Mouse (Mus musculus) forebrain, postnatal 0 days (tissue): ENCODE measurements around the gene Tnpo3. TPM values are rescaled to one million over a fixed set of nuclear protein-coding genes. Genes with fewer than 3 reads are reported as not detected.

Experiments
- ATAC-seq: fragments of 200-750 bp; cut with Nextera tagmentation; 2 replicates; pipeline ENCODE4 v1.8.0; 2017; ENCODE audit warnings: mild to moderate bottlenecking, moderate library complexity
- DNase-seq: peaks from one replicate; pipeline ENCODE4 v3.0.0-alpha.2; 2015
- H3K27ac ChIP-seq: fragments of 300-500 bp; sonication (generic); 2 replicates; pipeline ENCODE4 v1.5.1; 2014; ENCODE audit warnings: low read depth, mild to moderate bottlenecking, antibody characterized with exemption, low read length, moderate library complexity, mixed read lengths
- H3K27me3 ChIP-seq: fragments of 300-500 bp; sonication (generic); 2 replicates; pipeline ENCODE4 v1.6.1; 2014; ENCODE audit warnings: mild to moderate bottlenecking, low read length, mixed read lengths; ENCODE audit not compliant: insufficient read depth
- H3K36me3 ChIP-seq: fragments of 300-500 bp; sonication (generic); 2 replicates; pipeline ENCODE4 v1.6.1; 2014; ENCODE audit warnings: mild to moderate bottlenecking, moderate library complexity; ENCODE audit not compliant: insufficient read depth
- H3K4me1 ChIP-seq: fragments of 300-500 bp; sonication (generic); 2 replicates; pipeline ENCODE4 v1.6.1; 2014; ENCODE audit warnings: antibody characterized with exemption; ENCODE audit not compliant: insufficient read depth
- H3K4me2 ChIP-seq: fragments of 300-500 bp; sonication (generic); 2 replicates; pipeline ENCODE4 v1.6.1; 2014; ENCODE audit warnings: low read depth, mild to moderate bottlenecking, moderate library complexity
- H3K4me3 ChIP-seq: fragments of 300-500 bp; sonication (generic); 2 replicates; pipeline ENCODE4 v1.5.1; 2014; ENCODE audit warnings: low read depth, low read length, mixed read lengths
- H3K9ac ChIP-seq: fragments of 300-500 bp; sonication (generic); 2 replicates; pipeline ENCODE4 v1.6.1; 2014; ENCODE audit warnings: mild to moderate bottlenecking
- H3K9me3 ChIP-seq: fragments of 300-500 bp; sonication (generic); 2 replicates; pipeline ENCODE4 v1.6.1; 2016; ENCODE audit warnings: low read length
- CTCF ChIP-seq: sonication (generic); IDR thresholded peaks from 2 replicates; pipeline ENCODE4 v1.5.1; 2016; ENCODE audit warnings: antibody characterized with exemption, control low read depth, low read depth
- WGBS: fragments of 180-500 bp; shearing (Covaris S2); extraction: QIAGEN DNeasy Blood & Tissue Kit; methylation state at CpG from one replicate; pipeline ENCODE4 v1.1.7; 2014; 5-methylcytosine and 5-hydroxymethylcytosine counted together
- polyA plus RNA-seq: library from polyadenylated mRNA; unstranded; fragments of >200 nt; fragmentation: Nextera tagmentation; extraction: Ambion mirVana; gene quantifications from 2 replicates; pipeline ENCODE4 v1.2.1, GENCODE M21; 2015
- total RNA-seq: library from RNA; depleted of rRNA; stranded (reverse); fragments of >200 nt; gene quantifications from 2 replicates; pipeline ENCODE4 v1.2.3, GENCODE M21; 2014

Tnpo3 gene
- total and polyA plus RNA-seq, 2 experiments from 2014 or later = 69.4 to 103 TPM

DNA sequence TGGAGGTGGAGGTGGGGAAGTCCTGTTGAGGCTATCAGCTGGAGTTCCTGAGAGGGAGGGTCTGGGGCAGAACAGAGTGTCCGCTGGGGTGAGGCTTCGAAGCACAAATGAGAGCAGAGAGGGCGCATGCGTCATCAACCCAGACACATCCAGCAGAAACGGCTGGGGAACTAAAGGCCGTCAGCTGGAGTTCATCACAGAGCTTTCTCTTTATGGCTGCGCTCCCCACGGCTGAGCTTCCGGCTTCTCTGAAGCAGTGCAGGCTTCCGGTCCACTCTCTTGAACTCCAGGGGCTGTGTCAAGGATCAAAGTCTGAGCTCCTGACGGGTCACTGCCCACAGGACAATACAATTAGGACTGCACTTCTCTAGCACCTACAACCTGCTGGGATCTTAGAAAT, 96.4 kb downstream of the Tnpo3 start:
- H3K27ac ChIP-seq = no peak overlapping the region
- ATAC-seq (peak; percentile 61), DNase-seq (peak; percentile 30)
- H3K4me1 ChIP-seq = no peaks in the 10 kb centered on the region
- no peaks in the 10 kb centered on the region; the same call in 1 of the 2 replicates for H3K27me3 ChIP-seq
- H3K9ac ChIP-seq = no peak overlapping the region
- peak overlapping the region; percentile 38 for H3K4me2 ChIP-seq
- no peaks in the 10 kb centered on the region for H3K9me3 ChIP-seq
- under 1% methylated on average over 11 of the region's 11 CpGs for WGBS
- no peaks in the 10 kb centered on the region for H3K36me3 ChIP-seq
- TF ChIP-seq CTCF = no peak
- H3K4me3 ChIP-seq = no peak overlapping the region

DNA sequence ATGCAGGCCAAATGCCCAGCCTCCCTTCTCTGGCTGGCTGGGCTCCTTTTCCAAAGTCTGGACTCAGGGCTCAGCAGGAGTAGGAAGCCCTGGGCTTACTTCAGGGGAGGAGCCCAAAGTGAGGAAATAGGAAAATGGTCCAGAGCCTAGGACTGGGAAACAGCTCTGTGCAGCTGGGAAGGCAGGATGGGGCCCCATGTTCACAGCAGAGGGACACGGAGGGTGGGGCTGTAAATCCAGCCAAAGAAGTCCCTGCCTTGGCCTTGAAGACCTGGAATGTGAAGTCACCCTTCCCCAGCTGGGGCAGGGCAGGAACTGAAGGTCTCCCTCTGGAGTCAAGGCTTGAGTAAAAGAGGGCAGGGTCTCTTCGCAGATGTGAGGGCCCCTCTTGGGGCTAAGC, 100.6 kb downstream of the Tnpo3 start:
- H3K27ac ChIP-seq = no peak overlapping the region
- H3K9me3 ChIP-seq = no peaks in the 10 kb centered on the region
- H3K4me1 ChIP-seq = no peaks in the 10 kb centered on the region
- DNase-seq (no peak), ATAC-seq (no peak; the same call in 1 of the 2 replicates)
- no peak for TF ChIP-seq CTCF
- H3K27me3 ChIP-seq = no peaks in the 10 kb centered on the region; the same call in 1 of the 2 replicates
- no peak overlapping the region for H3K9ac ChIP-seq
- H3K36me3 ChIP-seq = no peaks in the 10 kb centered on the region
- H3K4me3 ChIP-seq = no peak overlapping the region
- no peak overlapping the region for H3K4me2 ChIP-seq
- WGBS = 60% methylated on average over 2 of the region's 2 CpGs

DNA sequence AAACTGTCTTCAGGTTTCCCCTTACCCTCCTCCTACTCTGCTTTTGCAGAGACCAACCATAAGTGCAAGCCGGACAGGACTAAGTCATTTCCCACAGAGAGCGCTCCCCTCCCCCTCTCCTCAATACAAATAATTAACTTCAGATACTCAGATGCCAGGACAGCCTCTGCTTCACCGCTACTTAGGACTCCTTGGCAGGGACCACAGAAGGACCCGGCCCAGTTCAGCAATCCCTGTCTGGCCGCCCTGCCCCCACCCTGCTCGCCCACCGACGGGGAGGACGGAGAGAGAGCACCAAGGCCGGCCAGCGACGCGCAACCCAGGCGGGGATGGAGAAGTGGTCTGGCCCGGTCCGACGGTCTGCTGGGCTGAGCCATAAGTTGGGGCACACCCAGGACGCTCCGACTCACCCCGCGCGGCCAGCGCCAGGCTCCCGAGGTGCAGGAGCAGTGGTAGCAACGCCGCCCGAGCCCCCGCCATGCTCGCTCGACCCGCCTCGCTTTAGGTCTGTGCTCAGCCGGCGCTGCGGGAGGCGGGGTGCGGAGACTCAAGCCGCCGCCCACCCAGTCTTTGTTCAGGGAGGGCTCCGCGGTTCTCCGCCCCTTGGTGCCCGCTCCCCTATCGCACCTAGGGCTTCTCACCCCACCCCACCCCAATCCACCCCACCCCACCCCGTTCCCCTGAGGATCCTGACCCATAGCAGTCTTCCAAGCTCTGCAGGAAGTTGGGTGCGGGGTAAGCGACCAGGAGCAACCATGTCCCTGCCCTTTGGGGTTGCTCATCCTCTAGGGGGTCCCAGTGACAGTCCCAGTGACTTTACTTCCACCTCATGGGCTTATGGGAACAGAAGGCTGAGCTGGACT, 102.0 kb downstream of the Tnpo3 start, which contains the start of gene Kcp:
Gene Kcp, minus strand, starts transcription at position 506 of the 863 bp plus-strand sequence.
- 2% methylated on average over 47 of the region's 47 CpGs for WGBS
- no peaks in the 10 kb centered on the region for H3K36me3 ChIP-seq
- ATAC-seq = peak; percentile 72
- peak within 1 kb of the TSS; percentile 47 for H3K4me3 ChIP-seq
- DNase-seq = peak; percentile 35
- peak within 1 kb of the TSS; percentile 58 for H3K4me2 ChIP-seq
- H3K27ac ChIP-seq = no peak within 1 kb of the TSS
- H3K27me3 ChIP-seq = no peaks in the 10 kb centered on the region; the same call in 1 of the 2 replicates
- H3K4me1 ChIP-seq = no peaks in the 10 kb centered on the region
- no peak for TF ChIP-seq CTCF
- H3K9ac ChIP-seq = peak within 1 kb of the TSS; percentile 51
- H3K9me3 ChIP-seq = no peaks in the 10 kb centered on the region

DNA sequence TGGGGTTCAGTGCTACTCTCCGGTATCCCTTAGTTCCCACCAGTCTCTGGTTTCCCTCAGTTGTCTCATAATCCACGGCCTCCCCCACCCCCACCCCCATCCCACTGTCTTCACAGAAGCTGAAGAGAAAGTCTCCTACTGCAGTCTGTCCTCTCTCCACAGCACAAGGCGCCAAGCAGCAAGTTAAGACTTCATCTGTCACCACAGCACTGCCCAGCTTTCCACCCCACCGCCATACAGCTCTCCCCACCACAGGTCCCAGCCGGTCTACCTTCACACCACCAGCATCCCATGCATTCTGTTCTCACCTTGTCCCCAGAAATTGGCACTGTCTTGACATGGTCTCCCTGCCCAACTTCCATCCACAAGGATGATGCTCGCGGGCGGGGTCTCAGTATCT, 102.9 kb downstream of the Tnpo3 start:
- H3K9ac ChIP-seq = 0 out of 2 replicates have a peak overlapping the region, but pooled peaks have one; percentile 51
- H3K27ac ChIP-seq = no peak overlapping the region
- peak overlapping the region; percentile 58 for H3K4me2 ChIP-seq
- no peaks in the 10 kb centered on the region; the same call in 1 of the 2 replicates for H3K27me3 ChIP-seq
- no peak for DNase-seq
- no peaks in the 10 kb centered on the region for H3K4me1 ChIP-seq
- H3K4me3 ChIP-seq = peak overlapping the region; percentile 47
- H3K36me3 ChIP-seq = no peaks in the 10 kb centered on the region
- H3K9me3 ChIP-seq = no peaks in the 10 kb centered on the region
- WGBS = 27% methylated on average over 8 of the region's 8 CpGs
- no peak for TF ChIP-seq CTCF
- peak; percentile 56 for ATAC-seq

DNA sequence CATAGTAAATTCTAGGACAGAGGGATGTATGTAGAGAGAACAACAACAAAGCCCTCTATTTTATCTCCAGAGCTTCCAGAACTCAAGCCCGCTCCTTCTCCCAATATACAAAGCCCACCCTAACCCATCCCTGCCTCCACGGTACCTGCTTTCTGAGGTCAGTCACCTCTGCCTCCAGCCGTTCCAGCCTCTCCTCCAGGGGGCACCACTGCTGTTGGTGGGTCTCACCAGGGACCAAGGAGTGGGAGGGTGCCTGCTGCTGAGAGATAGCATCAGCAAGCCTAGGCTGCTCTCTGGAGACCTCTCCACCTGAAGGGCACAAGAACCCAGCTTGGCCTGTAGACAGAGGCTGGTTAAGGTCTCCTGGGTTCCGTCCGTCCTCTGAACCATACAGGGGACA, 104.2 kb downstream of the Tnpo3 start:
- Histone ChIP-seq H3K4me2 (no peak overlapping the region), H3K9ac (no peak overlapping the region), H3K36me3 (no peaks in the 10 kb centered on the region), H3K4me3 (no peak overlapping the region), H3K27me3 (no peaks in the 10 kb centered on the region; the same call in 1 of the 2 replicates), H3K4me1 (no peaks in the 10 kb centered on the region), H3K9me3 (no peaks in the 10 kb centered on the region), H3K27ac (no peak overlapping the region)
- DNase-seq (no peak), ATAC-seq (no peak)
- WGBS = 93% methylated on average over 5 of the region's 5 CpGs
- TF ChIP-seq CTCF = 0 out of 2 replicates have a peak, but pooled peaks have one; percentile 2

DNA sequence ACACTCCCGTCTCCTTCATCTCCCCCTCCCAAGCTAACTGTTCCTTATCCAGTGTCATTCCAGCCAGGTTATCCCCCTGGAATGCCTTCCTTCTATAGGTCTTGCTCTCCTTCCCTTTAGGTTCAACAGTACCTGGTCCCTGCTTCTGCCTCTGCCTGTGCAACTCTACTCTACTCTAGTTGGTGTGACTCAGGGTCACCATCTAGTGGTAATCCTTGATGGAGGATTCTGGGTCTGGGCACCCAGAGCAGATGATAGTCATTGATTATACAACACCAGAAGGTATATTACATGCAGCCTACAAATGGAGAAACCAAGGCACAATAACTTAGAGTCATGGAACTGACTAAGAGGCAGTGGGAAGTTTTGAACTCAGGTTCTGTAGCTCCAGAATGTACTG, 108.1 kb downstream of the Tnpo3 start:
- H3K9me3 ChIP-seq = no peaks in the 10 kb centered on the region

DNA sequence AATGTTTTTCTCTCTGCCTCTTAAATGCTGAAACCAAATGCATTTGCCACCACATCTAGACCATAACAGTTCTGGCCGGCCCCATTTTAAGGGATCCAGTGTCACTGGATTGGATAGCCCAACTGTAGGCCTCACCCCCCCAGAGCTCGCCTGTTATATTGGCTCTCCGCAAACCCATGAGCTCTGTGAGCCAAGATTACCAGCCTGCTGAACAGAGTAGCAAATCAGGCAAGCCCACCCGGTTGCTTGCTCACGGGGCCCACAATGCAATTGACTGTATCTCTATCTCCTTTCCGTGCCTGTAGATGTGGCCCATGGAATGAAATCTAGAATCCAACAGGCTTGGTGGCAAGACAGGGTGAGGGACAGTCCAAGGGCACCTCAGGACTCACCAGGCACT, 108.9 kb downstream of the Tnpo3 start:
- no peaks in the 10 kb centered on the region for H3K9me3 ChIP-seq
- 90% methylated on average over 6 of the region's 6 CpGs for WGBS
- H3K27ac ChIP-seq = no peak overlapping the region
- H3K4me3 ChIP-seq = no peak overlapping the region
- peaks cover 11% of the 10 kb centered on the region for H3K27me3 ChIP-seq
- no peak for TF ChIP-seq CTCF
- H3K4me2 ChIP-seq = no peak overlapping the region
- no peaks in the 10 kb centered on the region for H3K36me3 ChIP-seq
- no peak overlapping the region for H3K9ac ChIP-seq
- ATAC-seq = no peak
- H3K4me1 ChIP-seq = no peaks in the 10 kb centered on the region
- no peak for DNase-seq

More for the DNA sequence above, 108.1 kb downstream of the Tnpo3 start:
- TF ChIP-seq CTCF = peak; percentile 49
- ATAC-seq = no peak
- Histone ChIP-seq H3K4me3 (no peak overlapping the region), H3K4me2 (no peak overlapping the region), H3K27me3 (peaks cover 4% of the 10 kb centered on the region), H3K27ac (no peak overlapping the region), H3K4me1 (no peaks in the 10 kb centered on the region), H3K36me3 (no peaks in the 10 kb centered on the region), H3K9ac (no peak overlapping the region)
- DNase-seq = no peak
- WGBS = 97% methylated on average over 1 of the region's 1 CpGs
